Mouse (Mus musculus) spleen, postnatal 36 days (tissue): Measurements from ENCODE around the gene Rpl21.
A peak's percentile ranks its signal among the peaks of the same experiment; 100 is the strongest.

Experiments
- DNase-seq, 2 experiments: peaks; one replicate each; pipeline ENCODE4 v3.0.0; 2022; ENCODE audit warnings: low spot score in 2 of 2, mixed read lengths in 1 of 2

Gene Rpl21

GRCm38 (mm10) chr5:146833673-146834201 lies 1.0 kb downstream of the Rpl21 start:
- DNase-seq, result no peak

- no peak for DNase-seq
These were observed 2.3 kb downstream of the Rpl21 start for GRCm38 (mm10) chr5:146834959-146835358.

GRCm38 (mm10) chr5:146837967-146838720 lies 5.5 kb downstream of the Rpl21 start:
- no peak for DNase-seq

GRCm38 (mm10) chr5:146838836-146839648 lies 6.4 kb downstream of the Rpl21 start:
- no peak for DNase-seq

GRCm38 (mm10) chr5:146839760-146840159 lies 7.1 kb downstream of the Rpl21 start:
- DNase-seq, result no peak

- no peak for DNase-seq
These were observed 7.7 kb downstream of the Rpl21 start for GRCm38 (mm10) chr5:146840422-146840821.

- DNase-seq, result no peak
These were observed 8.6 kb downstream of the Rpl21 start for GRCm38 (mm10) chr5:146841301-146841700.

GRCm38 (mm10) chr5:146841996-146842395 lies 9.3 kb downstream of the Rpl21 start:
- no peak for DNase-seq

GRCm38 (mm10) chr5:146844301-146844941 lies 11.7 kb downstream of the Rpl21 start:
- no peak for DNase-seq

- peak; percentile 47 to 49 for DNase-seq
These were observed 12.3 kb downstream of the Rpl21 start, which contains the start of gene Rasl11a for GRCm38 (mm10) chr5:146844945-146845365. Gene Rasl11a, plus strand, starts transcription at chr5:146845071.

- no peak for DNase-seq
These were observed 13.8 kb downstream of the Rpl21 start for GRCm38 (mm10) chr5:146846489-146846888.

- no peak for DNase-seq
These were observed 16.4 kb downstream of the Rpl21 start for GRCm38 (mm10) chr5:146848936-146849582.

GRCm38 (mm10) chr5:146856106-146856505 lies 23.4 kb downstream of the Rpl21 start:
- no peak for DNase-seq

GRCm38 (mm10) chr5:146857620-146858019 lies 24.9 kb downstream of the Rpl21 start:
- DNase-seq, result peak in 1 of 2 experiments; percentile 3

- DNase-seq, result no peak
These were observed 26.1 kb downstream of the Rpl21 start for GRCm38 (mm10) chr5:146858772-146859171.

- no peak for DNase-seq
These were observed 26.6 kb downstream of the Rpl21 start for GRCm38 (mm10) chr5:146859246-146859645.

GRCm38 (mm10) chr5:146860222-146860998 lies 27.7 kb downstream of the Rpl21 start:
- no peak for DNase-seq

GRCm38 (mm10) chr5:146861588-146861987 lies 28.9 kb downstream of the Rpl21 start:
- peak; percentile 44 to 46 for DNase-seq

GRCm38 (mm10) chr5:146865511-146865910 lies 32.8 kb downstream of the Rpl21 start:
- DNase-seq, result no peak

GRCm38 (mm10) chr5:146866277-146866676 lies 33.6 kb downstream of the Rpl21 start:
- no peak for DNase-seq
